Mouse (Mus musculus): Measurements from ENCODE around the gene Aspdh.

DNA sequence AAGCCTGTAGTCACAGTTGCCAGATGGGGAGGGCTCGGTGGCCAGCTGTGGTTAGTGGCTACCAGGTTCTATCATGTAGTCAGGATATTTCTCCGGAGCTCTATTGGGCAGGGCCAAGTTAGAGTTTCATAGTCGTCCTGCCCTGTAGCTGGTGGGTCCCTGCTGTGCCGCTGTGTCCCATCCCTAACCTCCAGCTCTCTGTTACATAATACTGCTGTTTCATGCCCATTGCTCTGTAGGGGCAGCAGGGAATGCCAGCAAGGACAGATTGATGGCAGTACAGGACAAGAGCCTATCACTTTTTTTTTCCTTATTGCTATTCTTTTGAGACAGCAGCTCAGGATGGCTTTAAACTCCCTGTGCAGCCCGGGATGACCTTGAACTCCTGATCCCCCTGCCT, 29.4 kb upstream of the Aspdh start:
- TF ChIP-seq CTCF (IDR thresholded peaks at IDR 0.05; ENCODE audit: control insufficient read depth, insufficient read depth, insufficient replicate concordance, low read depth, low read length) (no peak), POLR2A (IDR thresholded peaks at IDR 0.05; ENCODE audit: control insufficient read depth, low read depth, low read length) (no peak)

Data from testis, adult 2 months (tissue).